Mouse (Mus musculus) limb, embryonic 15.5 days (tissue): ENCODE measurements around the gene Cuta. TPM values are rescaled to one million over a fixed set of nuclear protein-coding genes. Genes with fewer than 3 reads are reported as not detected.
"Not testable (repeated sequence)": the region's sequence is repeated elsewhere in the genome, so short reads cannot be mapped to it uniquely, and the experiment has no call there.

ENCODE experiments used
- ATAC-seq: fragments of 200-750 bp; cut with Nextera tagmentation; 2 replicates; pipeline ENCODE4 v1.8.0; 2017; ENCODE audit warnings: low read depth, moderate TSS enrichment; ENCODE audit not compliant: insufficient number of reproducible peaks, low FRiP score, low TSS enrichment
- H3K27ac ChIP-seq: fragments of 300-500 bp; sonication (generic); 2 replicates; pipeline ENCODE4 v1.5.1; 2015; ENCODE audit warnings: moderate library complexity, mild to moderate bottlenecking, inconsistent platforms
- H3K27me3 ChIP-seq: fragments of 300-500 bp; sonication (generic); 2 replicates; pipeline ENCODE4 v1.6.1; 2015; ENCODE audit warnings: inconsistent platforms
- H3K36me3 ChIP-seq: fragments of 300-500 bp; sonication (generic); 2 replicates; pipeline ENCODE4 v1.6.1; 2015; ENCODE audit warnings: inconsistent platforms
- H3K4me1 ChIP-seq: fragments of 300-500 bp; sonication (generic); 2 replicates; pipeline ENCODE4 v1.6.1; 2015; ENCODE audit warnings: inconsistent platforms
- H3K4me2 ChIP-seq: fragments of 300-500 bp; sonication (generic); 2 replicates; pipeline ENCODE4 v1.6.1; 2015; ENCODE audit warnings: mild to moderate bottlenecking, inconsistent platforms
- H3K4me3 ChIP-seq: fragments of 300-500 bp; sonication (generic); 2 replicates; pipeline ENCODE4 v1.5.1; 2015; ENCODE audit warnings: mild to moderate bottlenecking, inconsistent platforms
- H3K9ac ChIP-seq: fragments of 300-500 bp; sonication (generic); 2 replicates; pipeline ENCODE4 v1.6.1; 2015; ENCODE audit warnings: inconsistent platforms
- H3K9me3 ChIP-seq: fragments of 300-500 bp; sonication (generic); 2 replicates; pipeline ENCODE4 v1.6.1; 2016; ENCODE audit warnings: inconsistent platforms
- WGBS: fragments of 180-500 bp; shearing (Covaris S2); methylation state at CpG from one replicate; pipeline ENCODE4 v1.1.7; 2015; 5-methylcytosine and 5-hydroxymethylcytosine counted together
- polyA plus RNA-seq: library from polyadenylated mRNA; unstranded; fragments of >200 nt; fragmentation: Nextera tagmentation; extraction: Ambion mirVana; gene quantifications from 2 replicates; pipeline ENCODE4 v1.2.1, GENCODE M21; 2015

The Cuta gene
- polyA plus RNA-seq, 1 experiment from 2014 or later = 172 TPM

DNA sequence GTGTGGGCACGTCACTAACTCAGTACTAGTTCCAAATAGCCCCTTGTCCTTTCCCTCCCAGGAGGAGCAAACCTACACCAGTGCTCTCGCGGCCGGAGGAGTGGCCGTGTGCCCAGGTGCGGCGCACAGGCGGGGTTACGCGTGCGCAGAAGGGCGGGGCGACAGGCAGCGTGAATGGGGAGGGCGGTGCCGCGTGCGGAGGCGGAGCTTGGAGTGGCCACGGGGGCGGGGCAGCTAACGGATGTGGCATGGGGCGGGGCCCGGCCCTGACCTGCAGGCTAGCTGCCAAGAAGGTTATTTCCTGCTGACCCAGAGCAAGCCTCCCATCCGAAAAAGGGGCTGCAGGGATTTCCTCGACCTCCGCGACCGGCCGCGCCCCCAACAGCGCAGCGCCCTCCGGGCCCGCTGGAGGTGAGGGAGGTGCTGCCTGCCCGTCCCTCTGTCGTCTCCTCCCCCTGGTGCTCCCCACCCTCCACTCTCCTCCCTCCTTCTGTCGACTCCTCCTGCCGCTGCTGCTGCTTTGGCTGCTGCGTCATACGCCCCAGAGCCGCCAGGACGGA is 6.5 kb downstream of the Cuta start, which contains the start of gene Phf1:
Phf1 (plus strand) TSS at position 214 of the 560 bp plus-strand sequence.
- Histone ChIP-seq H3K4me2 (peak within 1 kb of the TSS; percentile 89), H3K4me3 (peak within 1 kb of the TSS; percentile 64), H3K36me3 (peaks cover 45% of the 10 kb centered on the region), H3K27me3 (no peaks in the 10 kb centered on the region), H3K4me1 (peaks cover 32% of the 10 kb centered on the region), H3K27ac (peak within 1 kb of the TSS; percentile 95), H3K9ac (peak within 1 kb of the TSS; percentile 62), H3K9me3 (no peaks in the 10 kb centered on the region)
- WGBS = under 1% methylated on average over 31 of the region's 43 CpGs
- ATAC-seq = peak; percentile 85

DNA sequence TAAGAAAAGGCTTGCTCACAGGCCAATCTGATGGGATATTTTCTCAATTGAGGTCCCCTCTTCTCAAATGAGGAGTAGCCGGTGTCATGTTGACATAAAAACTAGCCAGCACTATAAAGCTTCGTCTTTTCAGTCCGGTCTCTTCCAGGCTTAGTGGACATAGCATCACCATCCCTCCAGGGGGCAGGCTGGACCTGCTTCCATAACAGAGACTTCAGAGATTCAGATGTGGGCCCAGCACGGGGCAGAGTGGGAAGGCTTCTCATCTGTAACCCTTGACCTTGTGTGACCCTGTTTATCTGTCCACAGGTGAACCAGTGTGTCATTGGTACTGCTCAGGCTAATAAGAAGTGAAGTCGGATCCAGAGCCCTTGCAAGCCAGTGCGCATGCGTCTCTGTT is 7.6 kb downstream of the Cuta start:
- 67% methylated on average over 7 of the region's 7 CpGs for WGBS
- not testable (repeated sequence) for H3K9ac ChIP-seq, H3K27me3 ChIP-seq, H3K4me3 ChIP-seq, H3K9me3 ChIP-seq, ATAC-seq, H3K4me2 ChIP-seq, H3K27ac ChIP-seq
- H3K36me3 ChIP-seq = peaks cover 44% of the 10 kb centered on the region
- peaks cover 24% of the 10 kb centered on the region for H3K4me1 ChIP-seq

DNA sequence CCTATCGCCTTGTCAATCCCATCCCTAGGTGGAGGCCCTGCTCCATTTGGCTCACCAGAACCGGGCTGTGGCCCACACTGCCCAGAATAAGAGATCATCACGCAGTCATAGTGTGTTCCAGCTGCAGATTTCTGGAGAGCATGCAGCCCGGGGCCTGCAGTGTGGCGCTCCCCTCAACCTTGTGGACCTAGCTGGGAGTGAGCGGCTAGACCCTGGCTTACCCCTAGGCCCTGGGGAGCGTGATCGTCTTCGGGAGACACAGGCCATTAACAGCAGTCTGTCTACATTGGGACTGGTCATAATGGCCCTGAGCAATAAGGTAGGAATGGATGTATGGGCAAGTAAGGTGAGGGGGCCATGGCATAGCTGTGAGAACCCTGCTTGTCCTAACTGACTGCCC is 14.0 kb downstream of the Cuta start:
- WGBS = 94% methylated on average over 9 of the region's 9 CpGs
- H3K27ac ChIP-seq, ATAC-seq, H3K27me3 ChIP-seq, H3K9me3 ChIP-seq, H3K4me1 ChIP-seq, H3K4me2 ChIP-seq, H3K9ac ChIP-seq, H3K4me3 ChIP-seq: not testable (repeated sequence)
- H3K36me3 ChIP-seq = peaks cover 42% of the 10 kb centered on the region

DNA sequence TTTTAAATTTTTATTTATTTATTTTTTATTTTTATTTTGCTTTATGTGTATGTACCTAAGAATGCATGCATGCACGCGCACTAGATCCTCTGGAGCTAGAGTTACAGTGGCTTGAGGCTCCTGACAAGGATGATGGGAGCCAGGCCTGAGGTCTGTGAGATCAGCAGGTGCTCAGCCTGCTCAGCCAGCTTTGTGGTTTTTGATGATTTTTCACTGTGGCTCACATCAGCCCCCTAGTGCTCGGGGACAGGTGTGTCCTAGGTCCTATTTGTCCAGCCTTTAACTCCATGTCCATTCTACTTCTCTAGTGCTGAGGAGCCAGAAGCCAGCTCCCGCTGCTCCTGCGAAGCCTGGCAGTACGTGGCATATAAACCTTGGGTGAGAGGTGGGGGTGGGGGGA is 17.0 kb downstream of the Cuta start:
- not testable (repeated sequence) for H3K9ac ChIP-seq, H3K4me2 ChIP-seq, H3K4me1 ChIP-seq, H3K27me3 ChIP-seq, H3K27ac ChIP-seq, ATAC-seq, H3K4me3 ChIP-seq, H3K9me3 ChIP-seq
- WGBS = 88% methylated on average over 6 of the region's 6 CpGs
- peaks cover 31% of the 10 kb centered on the region for H3K36me3 ChIP-seq

DNA sequence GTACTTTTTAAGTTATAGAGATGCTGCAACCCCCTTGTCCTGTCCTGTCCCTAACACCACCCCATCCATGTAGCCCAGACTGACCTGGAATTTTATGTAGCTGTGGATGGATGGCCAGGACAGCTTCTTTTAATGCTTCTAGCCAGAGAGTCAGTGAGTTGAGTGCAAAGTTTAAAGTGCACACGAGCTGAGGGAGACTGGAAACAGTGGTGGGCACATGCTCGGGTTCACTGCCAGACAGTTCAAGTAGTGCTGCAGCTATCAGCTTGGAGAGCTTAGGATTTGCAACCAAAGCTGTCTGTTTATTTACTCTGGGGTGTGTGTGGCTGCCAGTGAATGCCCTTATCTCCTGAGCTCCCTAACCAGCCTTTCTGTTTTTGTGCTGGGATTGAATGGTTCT is 19.9 kb downstream of the Cuta start:
- H3K27ac ChIP-seq, ATAC-seq, H3K9ac ChIP-seq, H3K9me3 ChIP-seq, H3K4me1 ChIP-seq, H3K4me2 ChIP-seq, H3K27me3 ChIP-seq, H3K4me3 ChIP-seq: not testable (repeated sequence)
- 81% methylated on average over 2 of the region's 2 CpGs for WGBS
- peaks cover 10% of the 10 kb centered on the region for H3K36me3 ChIP-seq

DNA sequence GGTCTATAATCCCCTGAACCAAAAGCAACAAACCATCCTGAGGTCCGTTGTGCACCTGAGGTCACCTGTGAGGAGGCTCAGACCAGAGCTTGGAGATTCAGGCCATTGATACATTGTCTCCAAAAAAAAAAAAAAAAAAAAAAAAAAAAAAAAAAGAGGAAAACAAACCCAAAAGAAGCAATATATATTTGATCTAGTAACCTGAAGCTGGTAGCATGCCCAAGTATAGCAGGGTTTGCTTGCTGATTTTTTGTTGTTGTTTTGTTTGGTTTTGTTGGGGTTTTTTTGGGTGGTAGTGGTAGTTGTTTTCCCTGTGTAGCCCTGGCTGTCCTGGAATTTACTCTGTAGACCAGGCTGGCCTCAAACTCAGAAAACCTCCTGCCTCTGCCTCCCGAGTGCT is 21.0 kb downstream of the Cuta start:
- no peaks in the 10 kb centered on the region for H3K27me3 ChIP-seq
- no peak for ATAC-seq
- H3K9me3 ChIP-seq = no peaks in the 10 kb centered on the region
- H3K4me3 ChIP-seq = peak overlapping the region; percentile 70
- H3K4me1 ChIP-seq = peaks cover 7% of the 10 kb centered on the region; the same call in 1 of the 2 replicates
- H3K36me3 ChIP-seq = peaks cover 10% of the 10 kb centered on the region
- H3K27ac ChIP-seq = no peak overlapping the region
- H3K4me2 ChIP-seq = 0 out of 2 replicates have a peak overlapping the region, but pooled peaks have one; percentile 10
- H3K9ac ChIP-seq = no peak overlapping the region
- 73% methylated on average over 2 of the region's 2 CpGs for WGBS

DNA sequence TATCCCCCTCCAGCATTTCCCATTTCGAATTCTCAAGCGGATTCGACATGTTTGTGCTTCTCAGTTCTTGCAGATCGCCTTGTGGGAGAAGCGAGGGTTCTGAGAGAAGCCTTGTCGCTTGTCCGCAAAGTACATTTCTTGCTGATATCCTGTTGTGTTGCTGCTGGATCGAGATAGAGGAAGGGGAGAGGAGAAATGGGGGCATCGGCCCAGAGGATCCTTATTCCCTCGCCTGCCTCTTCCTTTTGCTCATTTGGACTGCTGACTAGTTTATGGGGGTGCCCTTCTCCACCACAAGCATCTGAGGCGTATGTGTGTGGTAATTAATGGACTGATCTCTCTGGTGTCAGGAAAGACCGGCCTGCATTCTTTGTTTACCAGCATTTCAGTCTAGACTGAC is 21.8 kb downstream of the Cuta start:
- not testable (repeated sequence) for H3K27me3 ChIP-seq, ATAC-seq, H3K27ac ChIP-seq, H3K9me3 ChIP-seq, H3K4me1 ChIP-seq, H3K36me3 ChIP-seq
- peak overlapping the region; percentile 60 for H3K9ac ChIP-seq
- H3K4me2 ChIP-seq = peak overlapping the region; percentile 74
- 2% methylated on average over 12 of the region's 12 CpGs for WGBS
- peak overlapping the region; percentile 70 for H3K4me3 ChIP-seq

DNA sequence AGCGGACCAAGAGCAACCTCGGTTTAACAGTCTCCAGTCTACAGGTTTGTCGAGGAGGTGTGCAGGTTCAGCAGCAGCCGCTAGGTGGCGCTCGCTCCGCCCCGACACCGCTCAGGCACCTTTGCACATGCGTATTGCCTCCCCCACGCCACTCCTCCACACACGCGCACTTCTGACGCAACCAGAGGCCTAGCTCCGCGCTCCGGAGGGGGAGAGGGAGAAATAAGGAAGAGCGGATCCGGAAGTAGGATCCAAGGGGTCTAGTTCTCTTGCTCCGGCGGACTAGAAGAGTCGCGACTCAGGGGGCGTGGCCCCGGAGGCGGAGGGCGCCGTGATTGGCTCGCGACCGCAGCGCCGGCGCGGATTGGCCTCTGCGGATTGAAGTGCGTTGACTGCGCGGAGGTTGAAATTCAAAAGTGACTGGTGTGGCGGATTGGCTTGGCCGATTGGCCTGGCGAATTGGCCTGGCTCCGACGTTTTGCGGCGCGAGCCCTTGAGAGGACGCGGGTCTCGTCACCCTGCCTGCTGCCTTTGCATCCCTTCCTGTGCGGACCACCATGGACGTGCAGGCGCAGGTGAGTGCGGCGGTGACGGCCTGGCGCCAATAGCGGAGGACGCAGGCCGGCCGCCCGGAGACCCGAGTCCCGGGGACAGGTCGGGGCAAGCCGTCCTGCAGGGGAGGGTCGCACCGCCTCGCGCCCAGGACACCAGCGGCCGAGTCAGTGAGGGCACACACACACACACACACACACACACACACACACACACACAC is 22.5 kb downstream of the Cuta start, which contains the start of gene Kifc5b:
Kifc5b (plus strand) TSS at position 381 of the 772 bp plus-strand sequence.
- Histone ChIP-seq H3K36me3 (peaks cover 8% of the 10 kb centered on the region), H3K4me3 (peak within 1 kb of the TSS; percentile 70), H3K27ac (0 out of 2 replicates have a peak within 1 kb of the TSS, but pooled peaks have one; percentile 27), H3K9me3 (no peaks in the 10 kb centered on the region), H3K4me2 (peak within 1 kb of the TSS; percentile 74), H3K4me1 (peaks cover 7% of the 10 kb centered on the region; the same call in 1 of the 2 replicates), H3K9ac (peak within 1 kb of the TSS; percentile 60), H3K27me3 (no peaks in the 10 kb centered on the region)
- ATAC-seq = peak; percentile 100
- WGBS = under 1% methylated on average over 72 of the region's 72 CpGs

DNA sequence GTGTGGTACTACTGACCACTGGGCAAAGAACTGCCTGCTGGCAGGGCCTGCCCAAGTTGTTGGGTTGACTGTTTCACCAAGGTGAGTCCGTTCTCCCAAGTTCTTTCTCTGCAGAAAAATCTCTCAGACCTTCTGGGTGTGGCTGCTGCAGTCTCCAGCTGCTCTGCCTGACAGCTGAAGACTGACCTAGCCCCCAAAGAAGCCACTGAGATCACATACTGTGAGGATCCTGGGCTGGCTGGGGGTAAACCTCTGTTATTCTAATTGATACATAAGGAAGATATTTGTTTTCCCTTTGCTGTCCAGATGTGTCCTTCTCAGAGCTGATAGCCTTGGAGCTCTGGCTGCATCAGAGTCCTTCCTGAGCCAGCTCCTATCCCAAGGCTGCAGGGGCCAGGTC is 24.1 kb downstream of the Cuta start:
- no peak overlapping the region for H3K9ac ChIP-seq
- H3K9me3 ChIP-seq = no peaks in the 10 kb centered on the region
- ATAC-seq = no peak
- H3K4me3 ChIP-seq = no peak overlapping the region
- H3K27me3 ChIP-seq = no peaks in the 10 kb centered on the region
- no peaks in the 10 kb centered on the region for H3K36me3 ChIP-seq
- no peak overlapping the region for H3K27ac ChIP-seq
- 43% methylated on average over 1 of the region's 1 CpGs for WGBS
- no peak overlapping the region for H3K4me2 ChIP-seq
- H3K4me1 ChIP-seq = peaks cover 7% of the 10 kb centered on the region; the same call in 1 of the 2 replicates

DNA sequence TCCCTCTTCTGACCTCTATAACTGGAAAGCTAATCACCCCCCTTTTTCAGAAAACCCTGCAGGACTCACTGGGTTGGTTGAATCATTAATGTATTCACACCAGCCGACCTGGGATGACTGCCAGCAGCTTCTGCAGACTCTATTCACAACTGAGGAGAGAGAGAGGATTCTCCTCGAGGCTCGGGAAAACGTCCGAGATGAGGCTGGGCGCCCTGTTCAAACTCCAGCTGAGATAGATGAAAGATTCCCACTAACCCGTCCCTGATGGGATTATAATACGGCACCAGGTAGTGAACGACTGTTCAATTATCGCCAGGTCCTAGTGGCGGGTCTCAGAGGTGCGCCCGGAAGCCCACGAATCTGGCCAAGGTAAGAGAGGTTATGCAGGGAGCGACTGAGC is 31.9 kb downstream of the Cuta start:
- not testable (repeated sequence) for H3K27me3 ChIP-seq, H3K36me3 ChIP-seq, H3K4me1 ChIP-seq, H3K27ac ChIP-seq, H3K9me3 ChIP-seq, H3K9ac ChIP-seq, H3K4me2 ChIP-seq, H3K4me3 ChIP-seq, ATAC-seq
- WGBS = 87% methylated on average over 15 of the region's 15 CpGs

DNA sequence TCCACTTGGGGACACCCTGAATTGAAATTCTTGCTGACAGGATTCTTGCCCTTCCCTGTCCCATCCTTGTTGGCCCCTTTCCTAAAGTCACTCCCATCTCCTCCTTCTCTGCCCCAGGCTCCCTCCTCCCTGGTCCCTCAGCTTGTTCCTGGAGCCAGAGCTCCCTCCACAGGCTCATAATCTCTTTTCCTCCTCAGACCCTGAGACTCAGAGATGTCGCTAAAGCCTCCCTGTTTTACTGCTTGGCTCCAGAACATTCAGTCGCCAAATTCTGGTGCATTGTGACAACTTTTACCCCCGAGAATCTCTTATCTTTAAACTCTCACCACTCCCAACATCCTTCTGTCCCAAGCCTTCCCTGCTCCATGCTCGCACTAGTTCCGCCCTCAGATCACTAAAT is 35.0 kb downstream of the Cuta start:
- no peaks in the 10 kb centered on the region for H3K27me3 ChIP-seq
- no peak for ATAC-seq

DNA sequence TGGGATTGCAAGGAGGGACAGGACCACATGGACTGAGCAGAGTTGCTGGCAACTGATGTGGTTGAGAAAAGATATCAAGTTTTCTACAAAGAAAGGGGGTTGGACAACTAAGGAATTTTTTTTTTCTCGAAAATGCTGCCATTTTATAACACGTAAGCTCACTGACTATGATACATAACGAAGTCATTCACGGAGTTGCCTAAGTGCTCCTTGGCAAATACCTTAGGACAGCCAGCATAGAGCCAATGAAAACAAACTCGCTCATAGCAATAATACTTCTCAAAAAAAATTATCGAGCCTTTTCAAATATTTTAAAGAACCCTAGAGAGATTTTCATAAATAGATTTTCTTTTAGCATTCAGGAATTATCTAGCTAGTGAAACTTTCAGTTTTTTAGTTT is 38.5 kb downstream of the Cuta start:
- no peaks in the 10 kb centered on the region for H3K36me3 ChIP-seq
- H3K27ac ChIP-seq = no peak overlapping the region
- H3K4me2 ChIP-seq = no peak overlapping the region
- H3K4me1 ChIP-seq = no peaks in the 10 kb centered on the region
- no peaks in the 10 kb centered on the region for H3K9me3 ChIP-seq
- H3K9ac ChIP-seq = no peak overlapping the region
- WGBS = 64% methylated on average over 6 of the region's 6 CpGs
- no peak for ATAC-seq
- H3K4me3 ChIP-seq = no peak overlapping the region
- H3K27me3 ChIP-seq = no peaks in the 10 kb centered on the region

More for the DNA sequence above, 35.0 kb downstream of the Cuta start:
- no peaks in the 10 kb centered on the region for H3K36me3 ChIP-seq
- H3K4me2 ChIP-seq = no peak overlapping the region
- no peak overlapping the region for H3K4me3 ChIP-seq
- no peaks in the 10 kb centered on the region for H3K9me3 ChIP-seq
- H3K9ac ChIP-seq = no peak overlapping the region
- no peak overlapping the region for H3K27ac ChIP-seq
- H3K4me1 ChIP-seq = no peaks in the 10 kb centered on the region
- WGBS = 51% methylated on average over 5 of the region's 5 CpGs
